Mouse (Mus musculus): ENCODE measurements around the gene Actl6b.

- no peak for TF ChIP-seq FLI1 (IDR thresholded peaks at IDR 0.05; ENCODE audit: low read length)
- no peak for TF ChIP-seq GATA1 (IDR thresholded peaks at IDR 0.05; ENCODE audit: borderline replicate concordance, low read length)
Measured at GRCm38 (mm10) chr5:137532131-137532807, 21.0 kb upstream of the Actl6b start.

Data from megakaryocyte, embryonic 14.5 days (primary cell).